Mouse (Mus musculus) ES-Bruce4 (cell line): ENCODE results near the gene Ankar. TPM values are rescaled to one million over a fixed set of nuclear protein-coding genes. Genes with fewer than 3 reads are reported as not detected.
A peak's percentile ranks its signal among the peaks of the same experiment; 100 is the strongest.

Source experiments
- H3K27ac ChIP-seq: 2 replicates; pipeline ENCODE4 v1.5.1; 2012; ENCODE audit warnings: low read length, inconsistent platforms; ENCODE audit not compliant: insufficient read depth
- H3K27me3 ChIP-seq: 2 replicates; pipeline ENCODE4 v1.6.1; 2012; ENCODE audit warnings: mild to moderate bottlenecking, low read length, inconsistent platforms; ENCODE audit not compliant: control insufficient read depth, poor library complexity, insufficient read depth, severe bottlenecking
- H3K36me3 ChIP-seq: 2 replicates; pipeline ENCODE4 v1.6.1; 2012; ENCODE audit warnings: inconsistent platforms, mild to moderate bottlenecking, low read length, moderate library complexity; ENCODE audit not compliant: control insufficient read depth, poor library complexity, insufficient read depth, severe bottlenecking
- H3K4me1 ChIP-seq: one replicate; pipeline ENCODE4 v1.8.1; 2011; ENCODE audit warnings: low read length; ENCODE audit not compliant: control insufficient read depth, insufficient read depth
- H3K4me3 ChIP-seq: 2 replicates; pipeline ENCODE4 v1.5.1; 2011; ENCODE audit warnings: low read depth, mild to moderate bottlenecking, low read length
- H3K9ac ChIP-seq: 2 replicates; pipeline ENCODE4 v1.6.1; 2012; ENCODE audit warnings: low read depth, mild to moderate bottlenecking, inconsistent platforms; ENCODE audit not compliant: poor library complexity, severe bottlenecking
- H3K9me3 ChIP-seq: replicated peaks from 2 replicates; pipeline ENCODE4 v1.6.1; 2012; ENCODE audit warnings: mild to moderate bottlenecking, low read length, inconsistent platforms; ENCODE audit not compliant: control insufficient read depth, poor library complexity, insufficient read depth, severe bottlenecking
- CTCF ChIP-seq: IDR thresholded peaks from one replicate; pipeline ENCODE4 v1.8.1; 2011; ENCODE audit warnings: low read depth, low read length
- EP300 ChIP-seq: IDR thresholded peaks from 2 replicates; pipeline ENCODE4 v1.6.1; 2011; ENCODE audit warnings: low read depth, low read length; ENCODE audit not compliant: insufficient read depth
- POLR2A ChIP-seq: IDR thresholded peaks from one replicate; pipeline ENCODE4 v1.8.1; 2011; ENCODE audit warnings: low read length; ENCODE audit not compliant: insufficient read depth
- polyA plus RNA-seq: library from polyadenylated mRNA; stranded (reverse); fragments of >200 nt; gene quantifications from 2 replicates; pipeline ENCODE4 v1.2.4, GENCODE M21; 2011; ENCODE audit warnings: low read depth; ENCODE audit not compliant: missing spikeins, insufficient read depth, insufficient read length

Gene Ankar
- polyA plus RNA-seq, 1 experiment = not detected

- Histone ChIP-seq H3K4me3 (no peak overlapping the region), H3K36me3 (peaks cover 14% of the 10 kb centered on the region; the same call in 1 of the 2 replicates), H3K9ac (no peak overlapping the region), H3K27me3 (no peaks in the 10 kb centered on the region), H3K27ac (no peak overlapping the region), H3K4me1 (no peaks in the 10 kb centered on the region), H3K9me3 (no peaks in the 10 kb centered on the region)
- TF ChIP-seq EP300 (no peak), POLR2A (no peak), CTCF (no peak)
Measured at GRCm38 (mm10) chr1:72612172-72612571, 88.2 kb downstream of the Ankar start.

DNA sequence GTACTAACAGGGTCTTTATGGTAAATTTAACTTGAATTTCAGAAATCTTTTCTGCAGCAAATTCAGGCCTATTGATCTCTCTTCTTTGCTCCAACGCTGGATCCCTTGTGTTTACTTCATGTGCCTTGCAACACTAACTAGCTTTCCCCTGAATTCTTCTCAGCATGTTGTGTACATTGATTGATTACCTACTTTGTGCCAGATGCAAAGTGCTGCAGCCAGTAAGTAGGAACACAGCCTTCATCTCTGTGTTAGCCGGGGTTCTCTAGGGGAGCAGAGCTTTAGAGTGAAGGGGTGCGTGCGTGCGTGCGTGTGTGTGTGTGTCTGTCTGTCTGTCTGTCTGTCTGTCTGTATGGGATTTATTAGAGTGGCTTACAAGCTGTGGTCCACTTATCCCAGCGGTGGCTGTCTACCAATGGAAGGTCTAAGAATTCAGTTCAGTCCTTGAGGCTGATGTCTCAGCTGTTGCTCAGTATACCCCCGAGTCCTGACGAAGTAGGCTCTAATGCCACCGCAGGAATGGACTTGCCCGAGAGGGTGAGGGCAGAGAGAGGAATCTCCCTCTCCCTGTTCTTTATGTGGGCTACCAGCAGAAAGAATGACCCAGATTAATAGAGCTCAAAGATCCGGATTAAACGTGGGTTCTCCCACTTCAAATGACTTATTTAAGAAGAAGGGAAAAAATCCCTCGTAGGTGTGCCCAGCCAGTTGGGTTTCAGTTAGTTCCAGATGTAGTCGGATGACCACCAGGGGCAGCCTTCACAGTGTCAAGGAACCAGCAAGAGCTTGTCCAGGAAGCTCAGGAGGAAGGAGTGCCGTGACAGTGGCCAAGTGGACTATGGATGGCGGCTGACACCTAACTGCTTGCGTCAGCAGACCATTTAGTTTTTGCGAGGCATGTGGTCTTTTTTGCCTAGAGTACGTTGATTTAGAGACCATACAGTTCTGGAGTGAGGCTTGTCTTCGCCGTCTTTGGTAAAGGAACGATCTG, 90.2 kb downstream of the Ankar start:
- Histone ChIP-seq H3K9me3 (no peaks in the 10 kb centered on the region), H3K27ac (no peak overlapping the region), H3K9ac (no peak overlapping the region), H3K27me3 (no peaks in the 10 kb centered on the region), H3K36me3 (peaks cover 4% of the 10 kb centered on the region; the same call in 1 of the 2 replicates), H3K4me1 (no peaks in the 10 kb centered on the region), H3K4me3 (no peak overlapping the region)
- TF ChIP-seq EP300 (no peak), POLR2A (no peak), CTCF (peak; percentile 30)

GRCm38 (mm10) chr1:72609129-72609528, 91.2 kb downstream of the Ankar start:
- Histone ChIP-seq H3K4me1 (no peaks in the 10 kb centered on the region), H3K27ac (no peak overlapping the region), H3K9ac (no peak overlapping the region), H3K36me3 (peaks cover 4% of the 10 kb centered on the region; the same call in 1 of the 2 replicates), H3K4me3 (no peak overlapping the region), H3K9me3 (no peaks in the 10 kb centered on the region), H3K27me3 (no peaks in the 10 kb centered on the region)
- no peak for TF ChIP-seq CTCF
- TF ChIP-seq EP300 = no peak

- Histone ChIP-seq H3K27ac (no peak overlapping the region), H3K9ac (no peak overlapping the region), H3K27me3 (no peaks in the 10 kb centered on the region), H3K9me3 (no peaks in the 10 kb centered on the region), H3K4me3 (no peak overlapping the region), H3K36me3 (no peaks in the 10 kb centered on the region), H3K4me1 (no peaks in the 10 kb centered on the region)
- TF ChIP-seq EP300 = no peak
- no peak for TF ChIP-seq POLR2A
- TF ChIP-seq CTCF = no peak
Measured at GRCm38 (mm10) chr1:72606186-72606673, 94.1 kb downstream of the Ankar start.

DNA sequence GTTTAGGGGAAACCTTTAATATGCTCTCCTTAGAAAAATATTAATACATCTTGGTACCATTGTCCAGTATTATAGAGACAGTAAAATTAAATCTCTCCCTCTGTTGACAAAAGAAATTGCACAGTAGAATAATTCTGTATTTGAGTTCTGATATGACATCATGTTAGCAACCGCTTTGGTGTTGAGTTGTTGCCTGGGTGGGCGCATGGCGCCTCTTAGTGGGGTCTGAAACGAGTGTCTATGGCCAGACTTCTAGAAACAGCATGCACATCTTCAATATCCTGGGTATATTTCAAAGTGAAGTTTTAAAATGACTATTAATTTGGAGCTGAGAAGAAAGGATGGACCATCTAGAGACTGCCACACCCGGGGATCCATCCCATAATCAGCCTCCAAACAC, 97.6 kb downstream of the Ankar start:
- no peaks in the 10 kb centered on the region for H3K9me3 ChIP-seq
- H3K4me3 ChIP-seq = no peak overlapping the region
- no peaks in the 10 kb centered on the region for H3K27me3 ChIP-seq
- H3K9ac ChIP-seq = no peak overlapping the region
- H3K36me3 ChIP-seq = 0 out of 2 replicates have a peak, but pooled peaks cover 2% of the 10 kb centered on the region
- no peaks in the 10 kb centered on the region for H3K4me1 ChIP-seq
- no peak for TF ChIP-seq EP300
- H3K27ac ChIP-seq = no peak overlapping the region

DNA sequence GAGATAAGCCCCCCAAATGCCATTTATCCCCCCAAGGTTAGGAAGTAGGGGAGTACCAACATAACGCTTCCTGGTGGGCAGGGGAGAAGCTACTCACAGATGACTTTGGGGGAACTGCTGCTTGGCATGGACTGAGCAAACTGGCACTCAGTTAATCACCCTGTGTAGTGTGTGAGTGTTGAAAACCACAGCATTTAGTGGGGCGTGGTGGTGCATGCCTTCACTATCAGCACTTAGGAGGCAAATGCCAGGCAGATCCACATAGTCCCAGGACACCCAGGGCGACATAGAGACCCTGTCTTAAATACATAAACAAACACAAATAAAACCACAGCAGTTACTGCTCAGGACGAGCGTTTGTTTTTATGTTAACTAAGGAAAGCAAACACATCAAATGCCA, 98.2 kb downstream of the Ankar start:
- no peak for TF ChIP-seq EP300
- TF ChIP-seq CTCF = no peak
- TF ChIP-seq POLR2A = no peak
- H3K36me3 ChIP-seq = 0 out of 2 replicates have a peak, but pooled peaks cover 2% of the 10 kb centered on the region
- no peaks in the 10 kb centered on the region for H3K9me3 ChIP-seq
- H3K9ac ChIP-seq = no peak overlapping the region
- no peak overlapping the region for H3K4me3 ChIP-seq
- H3K27me3 ChIP-seq = no peaks in the 10 kb centered on the region
- no peaks in the 10 kb centered on the region for H3K4me1 ChIP-seq
- peak overlapping the region; percentile 58; the same call in 1 of the 2 replicates for H3K27ac ChIP-seq
